Mouse (Mus musculus): ENCODE data around the gene H2afx. TPM values are rescaled to one million over a fixed set of nuclear protein-coding genes. Genes with fewer than 3 reads are reported as not detected.

Gene H2afx
- polyA plus RNA-seq, 1 experiment: 23.6 TPM

DNA sequence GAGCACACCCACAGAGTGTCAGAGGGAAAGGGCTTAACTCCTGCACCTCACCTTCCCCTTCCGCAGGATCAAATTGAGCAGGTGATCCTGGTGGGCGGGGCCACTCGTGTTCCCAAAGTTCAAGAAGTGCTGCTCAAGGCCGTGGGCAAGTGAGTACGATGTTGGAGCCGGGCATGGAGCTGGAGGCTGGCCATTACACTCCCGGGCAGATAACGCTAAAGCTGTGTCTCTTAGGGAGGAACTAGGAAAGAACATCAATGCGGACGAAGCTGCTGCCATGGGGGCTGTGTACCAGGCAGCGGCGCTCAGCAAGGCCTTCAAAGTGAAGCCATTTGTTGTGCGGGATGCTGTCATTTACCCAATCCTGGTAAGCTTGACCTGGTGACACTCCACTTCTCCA is 50.1 kb downstream of the H2afx start:
- no peak overlapping the region for H3K4me3 ChIP-seq (ENCODE audit: insufficient read depth, low read depth, low read length)
- DNase-seq: no peak
- peaks cover 10% of the 10 kb centered on the region for H3K36me3 ChIP-seq (ENCODE audit: control insufficient read depth, insufficient read depth, low read length)
- H3K27ac ChIP-seq (ENCODE audit: insufficient read depth, low read depth, low read length): no peak overlapping the region
- 88% methylated on average over 13 of the region's 13 CpGs for WGBS
- H3K27me3 ChIP-seq (replicated peaks; ENCODE audit: control insufficient read depth, insufficient read depth, low read length): no peaks in the 10 kb centered on the region
- TF ChIP-seq CTCF (conservative IDR thresholded peaks at IDR 0.05; ENCODE audit: insufficient read depth, insufficient read length, low read depth, low read length): no peak
- no peak for TF ChIP-seq POLR2A (IDR thresholded peaks at IDR 0.05; ENCODE audit: low read depth, low read length)
- H3K4me1 ChIP-seq (ENCODE audit: control insufficient read depth, insufficient read depth, low read length): peaks cover 9% of the 10 kb centered on the region; the same call in 1 of the 2 replicates

Other genes starting within 250 kb of the H2afx start
- gene Mfrp, start 233.0 kb upstream of the H2afx start, polyA plus RNA-seq (2012; rRNA removed): 4.4 and 5.4 TPM in 2 replicates
- 16.8 and 19.6 TPM in 2 replicates for gene C1qtnf5, start 227.4 kb upstream of the H2afx start, polyA plus RNA-seq (2012; rRNA removed)
- not detected in 2 replicates for gene Gm49380, start 221.2 kb upstream of the H2afx start, polyA plus RNA-seq (2012; rRNA removed)
- 28.8 and 30.9 TPM in 2 replicates for gene Rnf26, start 221.2 kb upstream of the H2afx start, polyA plus RNA-seq (2012; rRNA removed)
- gene Mcam, start 200.2 kb upstream of the H2afx start, polyA plus RNA-seq (2012; rRNA removed): 27.9 and 32.8 TPM in 2 replicates
- 6.6 and 8.1 TPM in 2 replicates for gene Cbl, start 100.6 kb upstream of the H2afx start, polyA plus RNA-seq (2012; rRNA removed)
- gene Ccdc153, start 94.0 kb upstream of the H2afx start, polyA plus RNA-seq (2012; rRNA removed): not detected in 2 replicates
- 58.0 and 62.5 TPM in 2 replicates for gene Pdzd3, start 83.2 kb upstream of the H2afx start, polyA plus RNA-seq (2012; rRNA removed)
- gene Nlrx1, start 66.1 kb upstream of the H2afx start, polyA plus RNA-seq (2012; rRNA removed): 15.2 and 17.4 TPM in 2 replicates
- gene Abcg4, start 46.1 kb upstream of the H2afx start, polyA plus RNA-seq (2012; rRNA removed): 0.45 and 1.2 TPM in 2 replicates
- gene Hinfp, start 29.0 kb upstream of the H2afx start, polyA plus RNA-seq (2012; rRNA removed): 14.4 and 17.8 TPM in 2 replicates
- 164 and 194 TPM in 2 replicates for gene C2cd2l, start 14.4 kb upstream of the H2afx start, polyA plus RNA-seq (2012; rRNA removed)
- gene Dpagt1, start 8.7 kb upstream of the H2afx start, polyA plus RNA-seq (2012; rRNA removed): 41.9 and 45.8 TPM in 2 replicates
- gene Hmbs, start 9.5 kb downstream of the H2afx start, polyA plus RNA-seq (2012; rRNA removed): 47.4 and 49.3 TPM in 2 replicates
- 31.2 and 34.1 TPM in 2 replicates for gene Vps11, start 27.0 kb downstream of the H2afx start, polyA plus RNA-seq (2012; rRNA removed)
- 42.3 and 45.0 TPM in 2 replicates for gene Hyou1, start 44.8 kb downstream of the H2afx start, polyA plus RNA-seq (2012; rRNA removed)
- 295 and 303 TPM in 2 replicates for gene Slc37a4, start 62.2 kb downstream of the H2afx start, polyA plus RNA-seq (2012; rRNA removed)
- gene Rps25, start 72.4 kb downstream of the H2afx start, polyA plus RNA-seq (2012; rRNA removed): 192 and 299 TPM in 2 replicates
- gene Trappc4, start 72.9 kb downstream of the H2afx start, polyA plus RNA-seq (2012; rRNA removed): 50.1 and 55.9 TPM in 2 replicates
- gene Ccdc84, start 83.9 kb downstream of the H2afx start, polyA plus RNA-seq (2012; rRNA removed): 22.2 and 26.7 TPM in 2 replicates
- gene Foxr1, start 106.4 kb downstream of the H2afx start, polyA plus RNA-seq (2012; rRNA removed): not detected in 2 replicates
- gene Upk2, start 120.3 kb downstream of the H2afx start, polyA plus RNA-seq (2012; rRNA removed): 9.0 and 11.6 TPM in 2 replicates
- 23.1 and 25.1 TPM in 2 replicates for gene Bcl9l, start 148.1 kb downstream of the H2afx start, polyA plus RNA-seq (2012; rRNA removed)
- gene Cxcr5, start 227.2 kb downstream of the H2afx start, polyA plus RNA-seq (2012; rRNA removed): 0.20 and 4.0 TPM in 2 replicates